Mouse (Mus musculus): Measurements from ENCODE around the gene Sun5.
A peak's percentile ranks its signal among the peaks of the same experiment; 100 is the strongest.
"Not testable (repeated sequence)": the region's sequence is repeated elsewhere in the genome, so short reads cannot be mapped to it uniquely, and the experiment has no call there.

Sun5 gene

GRCm38 (mm10) chr2:153870984-153871383 is at the start of gene Sun5:
Sun5 (minus strand) TSS chr2:153871084.
- DNase-seq (ENCODE audit: low spot score in 2 of 2) = no peak

DNA sequence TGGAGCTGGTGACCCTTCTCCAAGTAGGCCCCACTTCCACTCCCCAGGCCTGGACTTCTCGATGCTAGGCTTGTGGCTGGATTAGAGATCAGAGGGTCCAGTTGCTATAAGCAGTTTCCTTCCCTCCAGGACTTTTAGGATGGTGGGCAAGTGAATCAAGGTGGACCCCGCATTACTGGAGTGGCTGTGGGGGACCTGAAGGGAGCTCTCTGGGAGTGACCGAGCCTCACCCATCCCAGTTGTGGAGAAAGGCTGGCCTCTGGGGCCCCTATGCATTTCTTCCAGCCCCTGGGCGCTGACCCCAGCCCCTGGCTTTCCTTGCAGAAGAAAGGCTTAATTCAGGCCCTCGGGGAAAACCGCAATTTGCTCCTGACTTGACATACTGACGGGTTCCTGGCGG is 47.0 kb upstream of the Sun5 start, which contains the start of gene Bpifb3:
Bpifb3 (plus strand) TSS at position 301 of the 400 bp plus-strand sequence.
- no peak for DNase-seq (ENCODE audit: low spot score in 2 of 2)

DNA sequence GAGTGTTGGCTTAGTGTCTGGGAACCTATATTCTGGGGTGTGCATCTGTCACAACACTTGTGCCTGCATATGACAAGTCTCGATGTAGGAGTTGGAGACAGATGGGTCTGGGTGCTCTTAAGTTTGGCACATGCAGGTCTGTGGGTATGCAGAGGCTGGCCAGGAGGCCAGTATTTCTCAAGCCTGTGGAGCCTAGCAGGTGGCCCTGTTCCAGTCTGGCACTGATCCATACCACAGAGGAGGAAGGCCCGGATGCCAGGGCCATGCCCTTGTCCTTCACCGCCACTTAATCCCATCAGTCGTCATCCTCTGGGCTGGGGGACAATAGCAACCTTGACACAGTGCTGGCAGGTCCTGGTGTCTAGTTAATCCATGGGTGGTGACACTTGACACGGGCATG is 43.3 kb upstream of the Sun5 start:
- DNase-seq (ENCODE audit: low spot score in 2 of 2) = no peak

DNA sequence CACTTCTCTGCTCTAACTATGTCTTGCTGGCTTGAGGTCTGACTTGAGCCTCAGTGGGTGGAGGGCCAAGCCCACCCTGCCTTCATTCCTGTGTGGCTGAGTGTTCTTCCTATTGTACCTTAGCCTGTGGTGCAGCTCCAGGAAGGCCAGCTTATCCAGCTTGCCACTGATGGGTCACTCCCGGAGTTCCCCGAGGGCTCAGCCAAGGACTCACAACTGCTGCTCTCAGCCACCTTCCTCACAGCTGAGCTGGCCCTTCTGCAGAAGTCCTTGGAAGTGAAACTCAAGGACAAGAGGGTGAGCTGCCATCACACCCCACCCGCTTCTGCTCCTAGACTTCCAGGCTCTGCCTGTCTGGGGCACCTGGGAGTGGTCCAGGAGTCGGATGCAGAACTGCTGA is 35.7 kb upstream of the Sun5 start:
- no peak for DNase-seq (ENCODE audit: low spot score in 2 of 2)

GRCm38 (mm10) chr2:153902726-153903125 is 31.8 kb upstream of the Sun5 start:
- no peak for DNase-seq (ENCODE audit: low spot score in 2 of 2)

- no peak for DNase-seq (ENCODE audit: low spot score in 2 of 2)
Measured at GRCm38 (mm10) chr2:153900088-153900487, 29.2 kb upstream of the Sun5 start, which contains the start of gene Bpifb6. Bpifb6 (plus strand) TSS chr2:153900388.

GRCm38 (mm10) chr2:153899111-153899510 is 28.2 kb upstream of the Sun5 start:
- no peak for DNase-seq (ENCODE audit: low spot score in 2 of 2)

- DNase-seq (ENCODE audit: low spot score in 2 of 2) = no peak
Measured at GRCm38 (mm10) chr2:153874745-153875144, 3.9 kb upstream of the Sun5 start, which contains the start of gene Bpifb2. Bpifb2 (plus strand) TSS chr2:153875045.

DNA sequence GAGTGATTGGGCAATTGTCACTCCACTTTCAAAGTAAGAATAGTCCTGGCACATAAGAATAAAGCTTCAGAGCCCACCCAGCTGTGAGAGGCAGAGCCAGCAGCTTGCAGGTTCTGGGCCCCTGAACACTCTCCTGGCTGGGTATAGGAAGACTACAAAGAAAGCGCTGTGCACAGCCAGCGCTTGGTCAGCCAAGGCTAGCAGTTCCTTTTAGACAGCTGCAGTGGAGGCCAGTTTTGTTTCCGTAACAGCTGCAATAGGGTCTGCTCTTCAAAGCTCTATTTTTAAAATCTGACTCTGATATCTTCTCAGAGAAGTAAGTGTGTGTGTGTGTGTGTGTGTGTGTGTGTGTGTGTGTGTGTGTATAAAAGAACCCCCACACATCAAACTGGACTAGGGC is 8.9 kb downstream of the Sun5 start:
- DNase-seq (ENCODE audit: low spot score in 2 of 2) = no peak

DNA sequence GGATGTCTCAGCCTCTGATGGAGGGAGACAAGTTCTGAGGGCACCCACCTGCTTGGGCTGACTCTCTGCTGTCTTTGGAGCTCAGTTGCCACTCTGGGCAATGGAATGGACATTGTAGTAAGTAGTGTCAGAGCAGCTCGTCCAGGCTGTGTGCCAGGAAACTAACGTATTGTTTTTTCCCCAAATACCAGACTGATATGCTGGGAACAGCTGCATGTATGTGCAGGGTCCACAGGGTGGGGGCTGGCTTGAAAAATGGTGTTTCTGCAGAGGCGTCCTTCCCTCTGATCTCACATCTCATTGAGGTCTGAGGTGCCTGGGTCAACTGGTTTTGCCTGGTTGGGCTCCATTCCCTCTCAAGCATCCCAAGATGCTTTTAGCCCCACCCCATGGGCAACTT is 10.2 kb downstream of the Sun5 start:
- no peak for DNase-seq (ENCODE audit: low spot score in 2 of 2)

- DNase-seq (ENCODE audit: low spot score in 2 of 2) = no peak
Measured at GRCm38 (mm10) chr2:153860315-153860714, 10.6 kb downstream of the Sun5 start.

DNA sequence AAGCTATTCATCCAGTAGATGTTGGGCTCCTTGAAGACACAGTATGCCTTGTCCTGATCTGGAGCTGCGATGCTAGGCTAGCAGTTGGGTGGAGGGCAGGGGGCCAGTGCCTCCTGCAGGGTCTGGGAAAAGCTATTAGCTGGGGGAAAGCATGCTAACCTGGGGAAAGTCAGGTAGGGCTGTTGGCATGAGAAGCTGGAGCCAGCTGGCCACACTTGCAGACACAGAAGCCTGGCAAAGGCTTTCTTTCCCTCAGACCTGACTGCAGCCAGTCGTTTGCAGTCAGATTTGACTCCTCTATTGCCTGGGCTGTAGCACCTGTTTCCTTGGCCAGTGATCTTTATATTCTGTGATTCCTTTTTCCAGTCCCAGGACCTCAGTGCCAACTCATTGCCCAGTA is 11.3 kb downstream of the Sun5 start:
- DNase-seq (ENCODE audit: low spot score in 2 of 2) = no peak

GRCm38 (mm10) chr2:153853544-153853943 is 17.3 kb downstream of the Sun5 start:
- DNase-seq (ENCODE audit: low spot score in 2 of 2) = no peak

GRCm38 (mm10) chr2:153851030-153851360 is 19.9 kb downstream of the Sun5 start:
- DNase-seq (ENCODE audit: low spot score in 2 of 2) = peak in 1 of 2 experiments; percentile 44

GRCm38 (mm10) chr2:153850351-153851029 is 20.4 kb downstream of the Sun5 start:
- no peak for DNase-seq (ENCODE audit: low spot score in 2 of 2)

DNA sequence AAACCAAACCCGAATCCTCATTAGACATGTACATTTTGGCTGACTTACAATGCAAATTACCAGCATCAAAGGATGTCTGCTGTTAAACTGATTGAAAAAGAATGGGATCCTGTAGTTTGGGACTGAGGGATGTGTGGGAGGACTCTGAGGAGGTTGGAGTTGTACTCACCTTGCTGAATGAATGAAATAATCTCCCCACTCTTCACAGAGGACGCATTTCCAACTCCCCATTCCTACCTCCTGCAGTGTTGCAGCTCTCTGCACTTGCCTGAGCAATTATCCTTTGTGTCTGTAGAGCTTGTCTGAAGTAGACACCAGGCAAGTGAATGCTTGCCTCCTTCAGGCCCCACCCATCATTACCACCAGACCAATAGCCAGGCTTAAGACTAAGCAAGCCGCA is 22.5 kb downstream of the Sun5 start:
- no peak for DNase-seq (ENCODE audit: low spot score in 2 of 2)

GRCm38 (mm10) chr2:153842854-153843253 is 28.0 kb downstream of the Sun5 start:
- no peak for DNase-seq (ENCODE audit: low spot score in 2 of 2)

- DNase-seq (ENCODE audit: low spot score in 2 of 2) = no peak
Measured at GRCm38 (mm10) chr2:153833291-153833690, 37.6 kb downstream of the Sun5 start.

DNA sequence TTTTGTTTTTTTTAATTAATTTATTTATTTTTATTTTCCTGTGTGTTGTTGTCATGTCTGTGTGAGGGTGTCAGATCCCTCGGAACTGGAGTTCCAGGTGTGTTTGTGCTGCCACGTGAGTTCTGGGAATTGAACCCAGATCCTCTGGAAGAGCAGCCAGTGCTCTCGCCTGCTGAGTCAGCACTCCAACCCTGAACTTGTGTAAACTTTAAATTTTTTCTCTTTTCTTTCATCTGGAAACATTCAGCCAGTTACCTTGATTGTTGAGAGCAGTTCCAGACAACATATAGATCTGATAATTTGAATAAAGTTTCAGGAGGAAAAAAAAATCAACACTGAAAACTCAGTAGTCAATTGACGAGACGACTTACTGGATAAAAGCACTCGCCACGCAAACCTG is 42.2 kb downstream of the Sun5 start:
- DNase-seq (ENCODE audit: low spot score in 2 of 2) = no peak

DNA sequence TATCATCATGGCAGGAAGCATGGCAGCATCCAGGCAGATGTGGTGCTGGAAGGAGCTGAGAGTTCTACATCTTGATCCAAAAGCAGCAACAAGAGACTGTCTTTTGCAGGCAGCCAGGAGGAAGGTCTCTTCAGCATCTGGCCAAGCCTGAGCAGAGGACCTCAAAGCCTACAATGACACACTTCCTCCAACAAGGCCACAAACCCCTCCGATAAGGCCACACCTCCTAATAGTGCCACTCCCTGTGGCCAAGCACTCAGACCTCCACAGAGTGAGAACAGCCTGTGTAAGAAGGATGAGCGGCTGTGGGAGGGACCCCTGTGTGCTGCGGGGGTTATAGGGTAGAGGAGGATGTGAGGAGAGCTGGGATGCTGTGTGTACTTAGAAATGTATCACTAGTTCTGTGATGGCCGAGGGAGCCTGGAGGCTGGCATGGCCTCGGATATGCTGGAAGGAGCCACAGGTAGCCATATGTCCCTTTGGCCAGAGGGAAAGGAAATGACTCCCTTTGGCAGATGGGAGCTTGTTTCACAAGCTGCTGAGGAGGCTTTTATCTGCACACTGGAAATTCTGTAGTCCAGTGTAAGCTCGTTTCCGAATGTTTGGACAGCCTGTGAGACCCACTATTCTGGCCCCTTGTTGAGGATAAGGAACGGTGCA is 43.6 kb downstream of the Sun5 start:
- no peak for DNase-seq (ENCODE audit: low spot score in 2 of 2)

DNA sequence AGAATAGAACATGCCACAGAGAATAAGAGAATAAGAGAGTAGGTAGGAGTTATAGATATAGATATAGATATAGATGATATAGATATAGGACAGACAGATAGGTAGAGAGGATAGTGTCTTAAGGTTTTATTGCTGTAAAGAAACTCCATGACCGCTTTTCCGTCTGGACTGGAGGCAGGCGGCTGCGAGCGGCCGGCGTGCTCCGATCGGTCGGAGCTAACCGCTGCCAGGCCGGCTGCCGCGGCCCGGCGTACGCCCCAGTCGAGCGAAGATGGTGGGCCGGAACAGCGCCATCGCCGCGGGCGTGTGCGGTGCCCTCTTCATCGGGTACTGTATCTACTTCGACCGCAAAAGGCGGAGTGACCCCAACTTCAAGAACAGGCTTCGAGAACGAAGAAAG is 45.0 kb downstream of the Sun5 start:
- DNase-seq (ENCODE audit: low spot score in 2 of 2) = not testable (repeated sequence)

- no peak for DNase-seq (ENCODE audit: low spot score in 2 of 2)
Measured at GRCm38 (mm10) chr2:153824593-153824992, 46.3 kb downstream of the Sun5 start.

GRCm38 (mm10) chr2:153822005-153822543 is 48.8 kb downstream of the Sun5 start:
- DNase-seq (ENCODE audit: low spot score in 2 of 2) = no peak

All from urinary bladder, adult 18-20 months (tissue).